Mouse (Mus musculus): Measurements from ENCODE around the gene Rgs9.
"Not testable (repeated sequence)": the region's sequence is repeated elsewhere in the genome, so short reads cannot be mapped to it uniquely, and the experiment has no call there.

Rgs9 gene

DNA sequence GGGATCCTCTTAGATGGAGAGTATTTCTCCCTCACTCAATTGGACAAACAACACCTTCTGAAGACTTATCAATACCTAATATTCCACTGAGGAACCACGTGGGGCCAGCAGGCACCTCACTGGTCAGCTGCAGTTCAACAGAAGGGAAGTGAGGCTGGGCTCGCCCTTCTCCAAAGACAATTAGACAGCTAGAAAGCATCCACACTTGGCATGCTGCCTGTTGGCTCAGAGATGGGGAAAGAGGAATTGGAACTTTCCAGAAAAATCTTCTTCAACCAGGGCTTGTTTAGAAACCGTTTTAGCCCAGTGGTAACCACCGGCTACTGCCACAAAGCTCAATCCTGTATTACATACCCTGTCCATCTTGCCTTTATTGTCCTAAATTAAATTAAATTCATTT lies 4.4 kb upstream of the Rgs9 start:
- DNase-seq, result no peak

DNA sequence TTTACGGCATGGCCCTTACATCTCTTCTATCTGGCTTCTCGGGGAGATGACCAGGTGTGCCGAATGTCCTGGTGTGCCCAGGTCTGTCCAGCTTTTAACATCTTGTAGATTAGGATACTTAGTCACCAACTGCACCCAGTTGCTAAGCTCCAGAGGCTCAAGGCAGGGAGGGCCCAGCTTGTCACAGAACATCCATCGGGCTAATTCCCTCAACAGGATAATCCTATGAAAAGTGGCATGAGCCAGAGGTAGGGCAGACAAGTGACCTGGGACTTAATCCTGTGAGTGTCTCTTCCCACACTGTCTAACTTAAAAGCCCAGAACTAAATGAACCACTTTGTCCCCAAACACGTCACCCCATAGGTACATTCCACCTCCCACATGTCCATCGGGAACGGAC lies 898 bp downstream of the Rgs9 start:
- DNase-seq, result no peak

GRCm38 (mm10) chr11:109292056-109292455 lies 5.9 kb downstream of the Rgs9 start:
- DNase-seq, result no peak

DNA sequence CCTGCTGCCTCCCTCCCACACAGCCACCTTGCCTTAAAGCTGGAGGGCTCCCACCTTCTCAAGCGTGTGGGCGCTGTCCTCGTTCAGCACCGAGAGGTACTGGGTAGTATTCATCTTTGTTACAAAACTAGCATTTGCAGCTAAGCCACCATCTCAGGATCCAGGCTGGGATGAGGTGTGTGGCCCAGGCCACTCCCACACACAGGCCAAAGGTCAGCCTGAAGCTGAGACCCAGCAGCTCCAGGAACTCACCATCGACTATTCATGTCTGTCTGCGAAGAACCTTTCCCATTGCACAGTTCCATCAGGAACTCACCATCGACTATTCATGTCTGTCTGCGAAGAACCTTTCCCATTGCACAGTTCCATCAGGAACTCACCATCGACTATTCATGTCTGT lies 8.6 kb downstream of the Rgs9 start:
- not testable (repeated sequence) for DNase-seq

DNA sequence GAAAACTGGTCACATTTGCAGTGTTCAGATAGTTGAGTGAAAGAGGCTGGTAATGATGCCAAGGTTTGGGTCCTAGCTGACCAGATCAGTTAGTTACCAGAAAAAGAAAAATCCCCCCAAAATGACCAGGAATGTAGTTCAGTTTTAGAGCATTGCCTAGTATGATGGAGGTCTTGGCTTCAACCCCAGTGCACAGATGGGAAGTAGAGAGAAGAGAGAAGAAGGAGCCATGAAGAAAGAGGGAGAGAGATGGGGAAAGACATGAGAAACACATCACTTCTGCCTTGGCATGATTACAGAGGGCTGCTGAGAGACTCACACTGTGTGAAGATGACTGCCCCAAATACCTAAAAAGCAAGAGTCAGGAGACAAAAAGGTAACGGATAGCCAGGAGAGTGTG lies 13.1 kb downstream of the Rgs9 start:
- DNase-seq, result no peak

DNA sequence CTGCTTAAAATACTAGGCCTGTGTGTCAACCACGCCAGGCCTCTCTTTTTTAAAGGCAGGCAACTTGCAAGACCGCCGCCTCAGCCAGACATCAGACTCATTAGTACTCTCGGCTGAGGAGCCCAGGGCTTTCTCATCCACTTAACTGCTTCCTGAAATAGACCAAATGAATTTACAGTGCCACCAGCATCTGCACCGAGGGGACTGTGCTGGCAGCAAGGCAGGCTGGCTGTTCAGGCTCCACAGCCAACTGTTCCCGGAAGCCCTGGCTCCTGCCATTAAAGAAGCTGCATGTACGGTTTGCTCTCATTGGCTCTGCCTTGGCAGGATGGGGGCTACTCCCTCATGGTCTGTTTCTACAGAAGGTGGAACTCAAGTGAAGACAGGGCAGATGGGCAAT lies 19.7 kb downstream of the Rgs9 start:
- no peak for DNase-seq

GRCm38 (mm10) chr11:109271399-109271798 lies 26.5 kb downstream of the Rgs9 start:
- no peak for DNase-seq

- DNase-seq, result no peak
These were observed 27.6 kb downstream of the Rgs9 start for GRCm38 (mm10) chr11:109270366-109270765.

DNA sequence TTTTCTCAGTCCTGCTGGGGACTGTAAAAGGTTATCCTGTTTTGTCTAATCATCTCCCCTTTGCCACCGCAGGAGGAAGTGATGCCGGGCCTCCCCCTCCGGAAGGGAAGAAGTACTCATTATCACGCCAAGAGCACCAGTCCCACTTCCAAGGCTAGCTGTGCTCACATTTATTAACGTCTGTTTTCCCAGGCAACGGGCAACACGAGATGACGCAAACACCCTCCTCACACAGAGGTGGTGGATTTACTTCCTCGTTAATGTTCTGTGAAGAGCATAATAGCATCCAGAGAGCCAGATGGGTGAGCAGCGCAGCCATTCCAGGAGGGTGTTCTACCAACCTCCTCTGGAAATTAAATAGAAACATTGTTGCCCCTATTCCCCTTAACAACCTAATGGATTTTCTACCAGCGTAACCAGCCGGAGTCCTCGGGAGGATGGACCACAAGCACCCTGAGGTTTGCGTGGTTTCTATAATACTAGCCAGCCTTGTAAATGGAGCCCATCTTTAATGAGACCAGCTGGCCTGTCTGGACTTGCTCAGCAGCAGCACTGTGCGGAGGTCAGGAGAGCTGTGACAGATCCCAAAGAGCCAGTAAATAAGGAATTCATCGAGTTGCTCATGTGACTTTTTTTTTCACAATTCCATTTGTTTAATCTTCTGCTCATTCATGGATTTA lies 28.1 kb downstream of the Rgs9 start:
- DNase-seq, result no peak

GRCm38 (mm10) chr11:109269283-109269661 lies 28.7 kb downstream of the Rgs9 start:
- no peak for DNase-seq

DNA sequence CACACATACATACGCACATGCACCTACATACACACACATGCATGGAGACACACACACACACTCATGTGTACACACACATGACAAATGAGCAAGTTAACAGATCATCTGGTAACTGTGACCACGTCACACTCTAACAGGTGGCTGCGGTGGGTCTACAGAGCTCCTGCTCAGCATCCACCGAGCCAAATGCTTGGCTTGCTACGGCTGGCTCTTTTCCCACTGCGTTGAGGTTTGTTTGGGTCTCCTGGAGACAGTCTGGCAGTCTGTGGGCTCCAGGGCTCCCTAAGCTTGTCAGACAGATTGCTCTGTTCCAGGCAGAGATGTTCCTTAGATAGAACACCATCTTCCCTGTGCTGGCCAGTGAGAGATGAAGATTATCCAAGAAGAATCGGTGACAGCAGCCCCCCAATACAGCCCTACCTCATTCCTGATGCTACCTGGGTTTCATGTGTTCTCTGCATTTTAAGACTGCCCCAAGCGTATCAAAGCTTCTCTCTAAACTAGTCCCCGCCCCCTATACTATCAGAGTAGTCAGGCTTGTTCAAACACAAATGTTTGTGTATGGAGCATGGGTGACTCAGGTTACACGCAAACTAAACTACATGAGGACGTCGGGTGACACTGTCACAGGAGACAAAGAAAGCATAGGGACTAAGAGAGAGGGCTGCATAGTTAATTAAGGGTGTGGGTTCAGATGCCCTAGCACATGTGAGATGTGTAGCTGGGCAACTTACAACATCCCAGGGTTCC lies 31.6 kb downstream of the Rgs9 start:
- no peak for DNase-seq

DNA sequence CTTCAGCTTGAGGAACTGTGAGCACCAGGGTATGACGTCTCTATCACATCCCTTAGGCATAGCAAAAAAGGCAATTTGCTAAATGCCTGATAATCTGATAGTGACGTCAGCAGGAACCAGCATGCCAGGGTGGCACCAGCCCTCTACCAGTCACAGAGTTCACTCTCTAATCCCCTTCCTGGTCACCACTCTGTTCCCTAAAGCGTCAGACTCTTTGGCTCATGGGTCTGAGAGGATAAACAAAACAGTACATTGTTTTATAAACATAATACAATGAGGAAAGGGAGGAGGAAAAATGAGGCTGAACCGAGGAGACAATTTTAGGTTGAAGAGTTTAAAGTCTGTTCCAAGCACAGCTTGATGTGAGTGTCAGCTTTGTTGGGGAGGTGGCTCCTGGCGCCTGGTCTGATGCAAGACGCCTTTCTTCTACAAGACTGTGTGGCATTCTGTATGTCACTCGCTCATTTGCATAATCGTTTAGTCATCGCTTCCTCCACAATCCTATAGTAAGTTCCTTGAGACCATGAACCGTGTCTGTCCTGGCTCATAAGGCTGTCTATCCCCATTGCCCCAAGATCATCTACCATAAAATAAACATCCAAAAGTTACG lies 33.7 kb downstream of the Rgs9 start:
- DNase-seq, result no peak

- DNase-seq, result no peak
These were observed 37.4 kb downstream of the Rgs9 start for GRCm38 (mm10) chr11:109260561-109260960.

DNA sequence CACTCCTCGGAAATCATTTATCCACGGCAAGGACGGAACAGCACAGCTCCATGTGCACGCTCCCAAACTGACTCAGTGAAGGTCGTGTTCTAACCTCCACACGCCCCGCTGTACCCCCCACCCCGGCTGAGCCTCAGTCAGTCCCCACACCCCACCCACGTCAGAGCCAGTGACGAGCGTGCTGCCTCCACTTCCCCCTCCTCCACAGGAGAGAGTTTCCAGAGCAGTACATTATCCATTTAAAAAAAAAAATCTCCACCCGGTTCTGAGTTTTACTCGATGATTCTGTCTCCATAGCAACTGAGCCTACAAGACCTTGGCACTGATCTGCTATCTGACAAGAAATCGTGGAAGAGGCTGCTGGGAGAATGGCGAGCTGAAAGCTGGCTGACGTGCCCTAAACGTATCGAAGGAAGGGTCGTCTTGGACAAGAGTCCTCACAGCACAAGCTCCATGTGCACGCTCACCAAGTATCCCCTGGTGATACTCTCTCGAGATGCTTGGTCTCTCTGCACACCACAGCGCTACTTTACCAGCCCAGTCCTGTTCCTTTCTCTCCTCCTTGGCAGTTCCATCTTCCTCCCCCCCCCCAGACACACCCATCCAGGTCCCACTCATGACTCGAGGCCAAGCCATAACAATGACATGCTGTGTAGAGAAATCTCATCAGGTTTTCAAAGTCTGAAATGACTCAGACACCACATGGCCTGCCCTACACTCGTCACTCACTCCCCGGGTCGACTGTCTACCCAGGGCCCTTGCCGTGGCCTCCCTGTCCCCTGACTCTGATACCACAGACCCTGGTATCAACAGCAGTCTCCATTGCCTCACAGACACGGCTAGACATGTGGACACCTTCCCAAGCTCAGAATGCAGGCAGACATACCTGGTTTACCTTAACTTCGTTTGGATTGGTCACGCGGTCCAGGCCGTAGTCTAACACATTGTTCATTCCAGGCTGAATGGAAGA lies 38.7 kb downstream of the Rgs9 start:
- no peak for DNase-seq

- no peak for DNase-seq
These were observed 40.1 kb downstream of the Rgs9 start for GRCm38 (mm10) chr11:109257824-109258223.

DNA sequence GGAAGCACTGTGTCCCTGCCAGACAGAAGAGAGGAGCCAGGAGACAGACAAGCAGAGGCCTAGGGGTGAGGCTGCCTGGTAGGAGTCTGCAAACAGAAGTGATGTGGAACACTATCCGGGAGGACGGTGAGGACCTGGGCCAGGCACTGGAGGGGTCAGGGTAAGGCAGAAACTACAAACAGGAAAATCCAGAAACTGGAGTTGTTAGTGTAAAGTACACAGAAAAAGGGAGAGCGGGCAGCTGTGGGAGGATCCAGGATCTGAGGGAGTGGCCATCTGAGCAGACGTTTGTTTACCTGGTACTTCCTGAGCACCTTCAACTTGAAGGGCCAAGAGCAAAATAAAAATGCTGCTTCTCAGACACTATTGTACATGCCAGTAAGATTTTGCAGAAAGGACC lies 42.9 kb downstream of the Rgs9 start:
- no peak for DNase-seq

DNA sequence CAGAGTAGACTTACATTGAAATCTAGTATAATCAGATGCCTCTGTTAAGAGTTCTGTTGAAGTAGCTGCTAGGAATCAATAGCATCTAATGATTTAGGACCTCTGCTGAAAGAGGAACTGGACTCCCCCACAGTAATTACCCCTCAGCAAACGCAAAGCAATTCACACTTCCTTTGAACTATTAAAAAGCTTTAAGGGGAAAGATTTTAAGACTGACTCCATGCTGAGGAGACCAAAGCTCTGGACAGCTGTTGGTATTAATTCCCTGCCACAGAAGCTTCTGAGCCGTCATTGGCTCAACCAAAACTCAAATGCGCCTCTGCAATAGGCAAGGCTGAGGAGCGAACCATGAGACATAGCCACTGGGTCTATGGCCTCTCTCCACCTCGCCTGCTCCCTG lies 45.4 kb downstream of the Rgs9 start:
- no peak for DNase-seq

- no peak for DNase-seq
These were observed 47.4 kb downstream of the Rgs9 start for GRCm38 (mm10) chr11:109250566-109250965.

- no peak for DNase-seq
These were observed 51.0 kb downstream of the Rgs9 start for GRCm38 (mm10) chr11:109246920-109247319.

DNA sequence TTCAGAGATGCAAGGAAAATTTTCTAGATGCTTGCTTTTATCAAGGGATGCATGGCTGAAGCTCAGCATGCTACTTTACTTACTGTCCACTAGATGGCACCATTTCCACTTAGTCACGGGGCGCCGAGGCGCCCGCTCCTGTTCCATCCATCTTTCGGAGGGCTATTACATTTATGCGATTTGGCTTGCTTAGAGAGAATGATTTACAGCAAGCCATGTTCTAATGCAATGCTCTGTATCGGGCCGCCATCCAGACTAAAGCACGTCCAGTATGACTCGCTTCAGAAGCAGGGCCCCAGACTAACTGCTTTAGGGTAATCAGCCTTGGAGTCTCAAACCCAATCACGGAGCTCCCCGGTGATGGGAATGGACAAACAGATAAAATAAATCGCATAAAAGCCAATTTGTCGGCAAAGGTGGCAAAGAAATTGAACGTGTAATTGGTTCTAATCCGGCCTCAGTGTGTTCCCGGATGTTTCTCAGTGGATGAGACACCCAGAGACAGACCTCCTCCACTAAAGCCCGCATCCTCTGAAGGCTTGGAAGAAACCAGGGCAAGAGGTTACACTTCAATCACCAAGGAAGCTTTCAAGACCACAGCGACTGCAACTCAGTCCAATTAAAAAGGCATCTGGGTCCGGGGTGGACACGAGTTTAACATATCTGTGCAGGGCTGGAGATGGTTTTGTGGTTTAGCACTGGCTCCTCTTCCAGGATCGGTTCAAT lies 53.1 kb downstream of the Rgs9 start:
- peak in 1 of 2 experiments; percentile 7 for DNase-seq

- DNase-seq, result no peak
These were observed 57.8 kb downstream of the Rgs9 start for GRCm38 (mm10) chr11:109240126-109240525.

DNA sequence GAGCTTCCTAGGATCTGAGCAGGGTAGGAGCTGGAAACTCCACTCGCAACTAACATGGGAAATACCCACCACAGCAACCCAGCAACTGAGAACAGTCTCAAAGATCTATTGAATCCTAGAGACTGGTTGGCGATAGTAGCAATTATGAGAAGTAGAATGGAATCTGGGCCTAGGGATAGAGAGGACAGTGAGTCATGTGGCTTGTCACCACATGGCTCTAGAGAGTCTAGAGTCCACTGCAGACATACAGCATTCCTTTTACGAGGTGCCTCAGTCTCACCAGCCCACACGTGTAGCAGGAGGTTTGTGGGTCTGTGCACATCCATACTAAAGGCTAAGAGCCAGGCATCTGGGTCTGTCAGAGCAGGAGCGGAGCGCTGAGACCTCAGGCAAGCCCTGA lies 59.3 kb downstream of the Rgs9 start:
- DNase-seq, result no peak
